ENCODE assay signal across 9 mouse cellular contexts in the genomic region with DNA sequence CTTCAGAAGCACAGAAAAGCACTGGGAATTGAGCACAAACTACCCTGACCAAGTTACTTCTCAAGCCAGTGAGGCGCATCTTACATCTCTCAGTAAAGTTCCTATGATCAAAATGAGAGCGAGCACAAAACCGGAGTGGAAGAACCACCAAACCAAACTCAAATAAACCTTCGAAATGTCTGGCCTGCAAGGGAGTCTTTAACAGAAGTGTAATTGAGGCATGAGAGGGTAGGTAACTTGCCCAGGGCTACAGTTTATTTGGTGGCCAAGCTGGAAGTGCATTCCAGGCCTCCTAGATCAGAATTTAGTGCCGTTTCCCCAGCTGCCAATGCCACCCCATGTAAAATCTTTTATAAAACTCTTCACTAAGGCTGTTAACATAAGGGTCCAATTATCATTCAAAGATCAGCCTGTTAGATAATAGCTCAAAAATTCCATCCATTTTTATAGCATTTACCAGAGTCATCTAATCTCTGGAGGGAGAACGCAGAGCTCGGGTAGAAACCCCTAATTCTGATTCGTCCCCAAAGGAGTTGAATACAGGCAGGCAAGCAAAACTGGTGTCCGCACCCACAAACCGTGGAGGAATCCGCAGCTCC.
A peak's percentile ranks its signal among the peaks of the same experiment; 100 is the strongest.
DNase-seq lines count a peak whose midpoint lies in the region; ATAC-seq and TF ChIP-seq lines count a peak whose summit lies in the region.
"Had no signal": no experiment of that assay in that cellular context is flagged by ENCODE, and none has a peak within 500 bp of the region (broad histone marks: within the 10 kb centered on the region; RNA-seq: fewer than 3 reads in every experiment).

No protein-coding gene starts in this region.

- 15% methylated on average over 11 of the region's 11 CpGs for WGBS in embryonic facial prominence, embryonic 10.5 days
- WGBS in hindbrain, embryonic 16.5 days, result 18% methylated on average over 11 of the region's 11 CpGs
- WGBS in midbrain, postnatal 0 days, result 17% methylated on average over 11 of the region's 11 CpGs

- peak overlapping the region; percentile 29; the same call in 1 of the 2 replicates for H3K27ac ChIP-seq in layer of hippocampus, adult 2 months
- peak overlapping the region; percentile 96 for H3K27ac ChIP-seq in embryonic facial prominence, embryonic 10.5 days (replicated peaks)
- no peak overlapping the region for H3K27ac ChIP-seq in hindbrain, embryonic 16.5 days (ENCODE audit: low read depth, low read length)
- H3K27ac ChIP-seq in midbrain, postnatal 0 days (ENCODE audit: low read depth, low read length), result peak overlapping the region; percentile 79; the same call in 1 of the 2 replicates

- no peak for TF ChIP-seq CTCF in layer of hippocampus, adult 2 months (conservative IDR thresholded peaks at IDR 0.05)
- TF ChIP-seq CTCF in midbrain, postnatal 0 days (IDR thresholded peaks at IDR 0.05), result no peak

- no peaks in the 10 kb centered on the region for H3K36me3 ChIP-seq in embryonic facial prominence, embryonic 10.5 days (replicated peaks)
- no peaks in the 10 kb centered on the region for H3K36me3 ChIP-seq in hindbrain, embryonic 16.5 days (ENCODE audit: control insufficient read depth, insufficient read depth, low read length)
- no peaks in the 10 kb centered on the region for H3K36me3 ChIP-seq in midbrain, postnatal 0 days (ENCODE audit: insufficient read depth, low read length)

- H3K9ac ChIP-seq in hindbrain, embryonic 16.5 days (ENCODE audit: low read depth, low read length), result peak overlapping the region; percentile 94
- peak overlapping the region; percentile 84 for H3K9ac ChIP-seq in midbrain, postnatal 0 days (replicated peaks; ENCODE audit: low read length, poor library complexity, severe bottlenecking)

- peak overlapping the region; percentile 84 for H3K4me3 ChIP-seq in layer of hippocampus, adult 2 months
- H3K4me3 ChIP-seq in embryonic facial prominence, embryonic 10.5 days, result peak overlapping the region; percentile 91
- peak overlapping the region; percentile 100 for H3K4me3 ChIP-seq in hindbrain, embryonic 16.5 days (ENCODE audit: low read length)
- H3K4me3 ChIP-seq in midbrain, postnatal 0 days (ENCODE audit: low read depth, low read length), result peak overlapping the region; percentile 94

- H3K4me1 ChIP-seq in embryonic facial prominence, embryonic 10.5 days, result peaks cover 53% of the 10 kb centered on the region
- H3K4me1 ChIP-seq in hindbrain, embryonic 16.5 days (ENCODE audit: control insufficient read depth, insufficient read depth, low read depth, low read length), result peaks cover 23% of the 10 kb centered on the region
- H3K4me1 ChIP-seq in midbrain, postnatal 0 days (ENCODE audit: insufficient read depth, low read length), result peaks cover 5% of the 10 kb centered on the region; the same call in 1 of the 2 replicates

- no peak for ATAC-seq in hindbrain, embryonic 16.5 days
- ATAC-seq in midbrain, postnatal 0 days (ENCODE audit: low FRiP score), result no peak

- H3K27me3 ChIP-seq in embryonic facial prominence, embryonic 10.5 days (replicated peaks; ENCODE audit: low read depth, poor library complexity, severe bottlenecking), result peaks cover 12% of the 10 kb centered on the region
- H3K27me3 ChIP-seq in hindbrain, embryonic 16.5 days (replicated peaks; ENCODE audit: control insufficient read depth, insufficient read depth, low read length), result no peaks in the 10 kb centered on the region
- H3K27me3 ChIP-seq in midbrain, postnatal 0 days (ENCODE audit: insufficient read depth, low read length), result no peaks in the 10 kb centered on the region

- DNase-seq in layer of hippocampus, adult 2 months (ENCODE audit: low spot score in 2 of 2), result no peak
- DNase-seq in layer of hippocampus, adult 11-12 months (ENCODE audit: low spot score), result no peak
- DNase-seq in embryonic facial prominence, embryonic 10.5 days (ENCODE audit: low spot score), result no peak
- DNase-seq in midbrain, postnatal 0 days (ENCODE audit: low spot score), result no peak
- no peak for DNase-seq in right cerebral cortex, postnatal 14 days
- DNase-seq in urinary bladder, adult 18-20 months (ENCODE audit: low spot score in 2 of 2), result no peak
- DNase-seq in c-Kit-positive CD71-positive TER-119-positive erythroid progenitor cells, embryonic 14.5 days (ENCODE audit: low spot score), result no peak
- DNase-seq: layer of hippocampus, adult 9-11 months had no signal

- H3K4me2 ChIP-seq in hindbrain, embryonic 16.5 days (ENCODE audit: low read length), result peak overlapping the region; percentile 97
- H3K4me2 ChIP-seq in midbrain, postnatal 0 days (ENCODE audit: low read depth, low read length, poor library complexity, severe bottlenecking), result peak overlapping the region; percentile 98

- H3K9me3 ChIP-seq in embryonic facial prominence, embryonic 10.5 days, result no peaks in the 10 kb centered on the region
- H3K9me3 ChIP-seq in hindbrain, embryonic 16.5 days (ENCODE audit: control insufficient read depth, low read length), result no peaks in the 10 kb centered on the region
- H3K9me3 ChIP-seq in midbrain, postnatal 0 days (ENCODE audit: low read length), result no peaks in the 10 kb centered on the region
